Mouse (Mus musculus): Measurements from ENCODE around the gene Ferd3l. TPM values are rescaled to one million over a fixed set of nuclear protein-coding genes. Genes with fewer than 3 reads are reported as not detected.

The Ferd3l gene
- polyA plus RNA-seq, 1 experiment from 2014 or later = not detected

DNA sequence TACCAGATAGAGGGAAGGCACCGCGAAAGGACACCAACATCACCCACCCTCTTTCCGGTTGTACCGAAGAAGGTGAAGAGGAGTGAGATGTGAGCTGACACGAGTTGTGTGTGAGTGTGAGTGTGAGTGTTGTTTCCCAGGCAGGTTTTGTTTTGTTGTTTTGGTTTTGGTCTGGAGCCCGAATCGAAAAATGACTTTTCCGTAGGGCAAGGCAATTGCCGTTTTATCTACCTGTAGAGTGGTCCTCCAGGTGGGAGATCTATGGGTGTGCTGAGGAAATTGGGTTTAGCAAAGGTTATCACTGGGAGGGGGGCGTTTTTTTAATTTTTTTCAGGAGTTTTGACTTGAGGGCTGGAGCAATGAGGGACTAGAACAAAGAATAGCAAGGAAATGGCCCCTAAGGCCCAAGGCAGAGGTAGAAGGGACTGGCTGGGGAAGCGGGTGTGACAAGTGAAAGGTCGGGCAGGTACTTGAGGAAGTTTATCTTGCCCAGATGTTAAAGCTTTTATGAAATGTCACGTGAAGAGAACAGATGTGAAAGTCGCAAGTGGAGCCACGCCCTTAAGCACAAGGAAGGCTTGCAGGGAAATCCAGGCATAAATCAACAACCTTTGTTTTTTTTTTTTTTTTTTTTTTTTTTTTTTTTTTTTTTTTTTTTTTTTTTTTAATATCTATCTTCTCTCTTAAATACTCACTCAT lies 35.6 kb downstream of the Ferd3l start:
- H3K27ac ChIP-seq (ENCODE audit: low read length) = no peak overlapping the region
- no peak overlapping the region for H3K4me2 ChIP-seq (ENCODE audit: low read depth, low read length)
- no peak overlapping the region for H3K9ac ChIP-seq (ENCODE audit: low read depth, low read length)
- no peak overlapping the region for H3K4me3 ChIP-seq (ENCODE audit: low read depth, low read length)
- no peaks in the 10 kb centered on the region for H3K9me3 ChIP-seq (replicated peaks; ENCODE audit: control insufficient read depth, low read length)
- ATAC-seq (ENCODE audit: low read depth) = no peak
- WGBS (ENCODE audit: insufficient replicate concordance) = 6% methylated on average over 15 of the region's 15 CpGs
- no peaks in the 10 kb centered on the region for H3K4me1 ChIP-seq (ENCODE audit: control insufficient read depth, low read depth, low read length)
- H3K27me3 ChIP-seq (ENCODE audit: control insufficient read depth, insufficient read depth, low read depth, low read length) = peaks cover 82% of the 10 kb centered on the region
- no peaks in the 10 kb centered on the region for H3K36me3 ChIP-seq (ENCODE audit: control insufficient read depth, insufficient read depth)

- Histone ChIP-seq H3K4me3 (ENCODE audit: low read depth, low read length) (no peak overlapping the region), H3K4me2 (ENCODE audit: low read depth, low read length) (no peak overlapping the region), H3K4me1 (ENCODE audit: control insufficient read depth, low read depth, low read length) (no peaks in the 10 kb centered on the region), H3K9me3 (replicated peaks; ENCODE audit: control insufficient read depth, low read length) (no peaks in the 10 kb centered on the region), H3K27me3 (ENCODE audit: control insufficient read depth, insufficient read depth, low read depth, low read length) (peaks cover 78% of the 10 kb centered on the region), H3K36me3 (ENCODE audit: control insufficient read depth, insufficient read depth) (no peaks in the 10 kb centered on the region), H3K9ac (ENCODE audit: low read depth, low read length) (no peak overlapping the region), H3K27ac (ENCODE audit: low read length) (no peak overlapping the region)
- no peak for ATAC-seq (ENCODE audit: low read depth)
- WGBS (ENCODE audit: insufficient replicate concordance) = 39% methylated on average over 2 of the region's 2 CpGs
Observed at GRCm38 (mm10) chr12:33964427-33964826, 36.2 kb downstream of the Ferd3l start.

GRCm38 (mm10) chr12:33965661-33966360 lies 37.6 kb downstream of the Ferd3l start:
- H3K9ac ChIP-seq (ENCODE audit: low read depth, low read length) = no peak overlapping the region
- no peak overlapping the region for H3K27ac ChIP-seq (ENCODE audit: low read length)
- 11% methylated on average over 5 of the region's 5 CpGs for WGBS (ENCODE audit: insufficient replicate concordance)
- no peak overlapping the region for H3K4me3 ChIP-seq (ENCODE audit: low read depth, low read length)
- H3K36me3 ChIP-seq (ENCODE audit: control insufficient read depth, insufficient read depth) = no peaks in the 10 kb centered on the region
- peaks cover 74% of the 10 kb centered on the region for H3K27me3 ChIP-seq (ENCODE audit: control insufficient read depth, insufficient read depth, low read depth, low read length)
- H3K9me3 ChIP-seq (replicated peaks; ENCODE audit: control insufficient read depth, low read length) = no peaks in the 10 kb centered on the region
- no peak overlapping the region for H3K4me2 ChIP-seq (ENCODE audit: low read depth, low read length)
- no peaks in the 10 kb centered on the region for H3K4me1 ChIP-seq (ENCODE audit: control insufficient read depth, low read depth, low read length)
- no peak for ATAC-seq (ENCODE audit: low read depth)

- H3K27ac ChIP-seq (ENCODE audit: low read length) = no peak overlapping the region
- WGBS (ENCODE audit: insufficient replicate concordance) = 1% methylated on average over 35 of the region's 35 CpGs
- no peak for ATAC-seq (ENCODE audit: low read depth)
- H3K36me3 ChIP-seq (ENCODE audit: control insufficient read depth, insufficient read depth) = no peaks in the 10 kb centered on the region
- H3K9me3 ChIP-seq (replicated peaks; ENCODE audit: control insufficient read depth, low read length) = no peaks in the 10 kb centered on the region
- no peak overlapping the region for H3K4me2 ChIP-seq (ENCODE audit: low read depth, low read length)
- H3K4me1 ChIP-seq (ENCODE audit: control insufficient read depth, low read depth, low read length) = no peaks in the 10 kb centered on the region
- H3K27me3 ChIP-seq (ENCODE audit: control insufficient read depth, insufficient read depth, low read depth, low read length) = peaks cover 68% of the 10 kb centered on the region
- H3K9ac ChIP-seq (ENCODE audit: low read depth, low read length) = no peak overlapping the region
- no peak overlapping the region for H3K4me3 ChIP-seq (ENCODE audit: low read depth, low read length)
Observed at GRCm38 (mm10) chr12:33966490-33967415, 38.5 kb downstream of the Ferd3l start.

DNA sequence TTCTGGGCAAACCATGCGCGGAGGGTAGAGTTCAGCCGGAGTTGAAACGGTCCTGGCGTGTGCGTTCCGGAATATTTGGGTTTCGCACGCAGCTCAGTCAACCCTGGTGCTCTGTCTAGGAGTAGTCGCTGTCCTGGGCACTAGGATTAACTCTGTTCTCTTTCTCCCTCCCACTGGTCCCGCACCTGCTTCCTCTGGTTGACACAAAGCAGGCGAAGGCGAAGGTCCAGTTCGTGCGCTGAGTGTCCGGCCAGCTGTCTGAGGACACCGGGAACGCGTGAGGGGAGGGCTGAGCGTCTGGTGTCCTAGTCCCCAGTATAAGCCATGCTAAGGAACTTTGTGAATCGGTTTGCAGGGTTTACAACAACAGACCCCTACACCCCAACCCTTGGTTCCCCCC lies 39.3 kb downstream of the Ferd3l start:
- no peak overlapping the region for H3K27ac ChIP-seq (ENCODE audit: low read length)
- no peak overlapping the region for H3K4me2 ChIP-seq (ENCODE audit: low read depth, low read length)
- ATAC-seq (ENCODE audit: low read depth) = no peak
- no peaks in the 10 kb centered on the region for H3K36me3 ChIP-seq (ENCODE audit: control insufficient read depth, insufficient read depth)
- H3K4me1 ChIP-seq (ENCODE audit: control insufficient read depth, low read depth, low read length) = no peaks in the 10 kb centered on the region
- H3K27me3 ChIP-seq (ENCODE audit: control insufficient read depth, insufficient read depth, low read depth, low read length) = peaks cover 60% of the 10 kb centered on the region
- 3% methylated on average over 21 of the region's 21 CpGs for WGBS (ENCODE audit: insufficient replicate concordance)
- no peaks in the 10 kb centered on the region for H3K9me3 ChIP-seq (replicated peaks; ENCODE audit: control insufficient read depth, low read length)
- no peak overlapping the region for H3K9ac ChIP-seq (ENCODE audit: low read depth, low read length)
- no peak overlapping the region for H3K4me3 ChIP-seq (ENCODE audit: low read depth, low read length)

- Histone ChIP-seq H3K4me2 (ENCODE audit: low read depth, low read length) (no peak overlapping the region), H3K27ac (ENCODE audit: low read length) (no peak overlapping the region), H3K27me3 (ENCODE audit: control insufficient read depth, insufficient read depth, low read depth, low read length) (peaks cover 52% of the 10 kb centered on the region), H3K36me3 (ENCODE audit: control insufficient read depth, insufficient read depth) (no peaks in the 10 kb centered on the region), H3K9me3 (replicated peaks; ENCODE audit: control insufficient read depth, low read length) (no peaks in the 10 kb centered on the region), H3K9ac (ENCODE audit: low read depth, low read length) (no peak overlapping the region), H3K4me1 (ENCODE audit: control insufficient read depth, low read depth, low read length) (no peaks in the 10 kb centered on the region), H3K4me3 (ENCODE audit: low read depth, low read length) (no peak overlapping the region)
- WGBS (ENCODE audit: insufficient replicate concordance) = 2% methylated on average over 37 of the region's 37 CpGs
- no peak for ATAC-seq (ENCODE audit: low read depth)
Observed at GRCm38 (mm10) chr12:33968041-33968897, 40.0 kb downstream of the Ferd3l start.

DNA sequence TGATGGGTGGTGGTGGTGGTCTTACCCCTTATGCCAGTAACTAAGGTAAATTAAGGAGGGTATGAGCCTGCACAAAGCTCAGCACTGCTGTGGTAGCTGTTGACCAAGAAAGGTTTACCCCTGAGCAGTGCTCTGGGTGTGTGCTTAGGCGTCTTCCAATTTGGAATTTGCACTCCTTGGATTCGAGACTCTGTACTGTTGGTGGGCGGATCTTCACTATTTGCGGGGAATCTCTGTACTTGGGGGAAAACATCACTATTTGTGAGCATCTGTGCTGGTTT lies 40.6 kb downstream of the Ferd3l start:
- Histone ChIP-seq H3K27me3 (ENCODE audit: control insufficient read depth, insufficient read depth, low read depth, low read length) (peaks cover 47% of the 10 kb centered on the region), H3K4me1 (ENCODE audit: control insufficient read depth, low read depth, low read length) (no peaks in the 10 kb centered on the region)
- no peak for ATAC-seq (ENCODE audit: low read depth)

More for the DNA sequence above, 40.6 kb downstream of the Ferd3l start:
- Histone ChIP-seq H3K27ac (ENCODE audit: low read length) (no peak overlapping the region), H3K36me3 (ENCODE audit: control insufficient read depth, insufficient read depth) (no peaks in the 10 kb centered on the region), H3K9me3 (replicated peaks; ENCODE audit: control insufficient read depth, low read length) (no peaks in the 10 kb centered on the region), H3K4me3 (ENCODE audit: low read depth, low read length) (no peak overlapping the region), H3K9ac (ENCODE audit: low read depth, low read length) (no peak overlapping the region), H3K4me2 (ENCODE audit: low read depth, low read length) (no peak overlapping the region)
- 15% methylated on average over 4 of the region's 4 CpGs for WGBS (ENCODE audit: insufficient replicate concordance)

Measured in liver, embryonic 16.5 days (tissue).